Mouse (Mus musculus) thymus, adult 2 months (tissue): Measurements from ENCODE around the gene Wif1.

ENCODE experiments used
- CTCF ChIP-seq: fragments of 200-500 bp; IDR thresholded peaks from 2 replicates; pipeline ENCODE4 v1.5.1; 2012; ENCODE audit warnings: mild to moderate bottlenecking, control low read depth, low read length, moderate library complexity, borderline replicate concordance; ENCODE audit not compliant: control insufficient read depth, poor library complexity, insufficient read depth; ENCODE audit errors: extremely low read depth
- POLR2A ChIP-seq: fragments of 200-500 bp; IDR thresholded peaks from 2 replicates; pipeline ENCODE4 v1.6.1; 2012; ENCODE audit warnings: mild to moderate bottlenecking, low read length, control low read depth, moderate library complexity; ENCODE audit not compliant: control insufficient read depth, poor library complexity, insufficient read depth; ENCODE audit errors: extremely low read depth

DNA sequence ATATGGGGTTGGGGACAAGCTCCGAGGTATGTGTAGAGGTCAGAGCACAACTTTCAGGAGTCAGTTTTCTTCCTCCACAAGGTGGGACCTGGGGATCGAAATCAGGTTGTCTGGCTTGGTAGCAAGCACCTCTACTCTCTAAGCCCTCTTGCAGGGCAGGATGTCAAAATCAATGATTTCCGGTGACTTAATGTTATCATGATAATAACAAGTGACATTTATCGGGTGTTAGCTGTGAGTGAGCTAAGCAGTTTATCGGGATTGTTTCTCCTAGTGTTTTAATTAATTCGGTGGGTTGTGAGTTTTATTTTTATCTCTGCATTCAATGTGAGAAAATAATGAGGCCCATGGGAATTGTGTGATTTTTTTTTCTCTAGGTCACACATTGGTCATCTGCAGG is 18.3 kb downstream of the Wif1 start:
- TF ChIP-seq CTCF (no peak), POLR2A (no peak)
